Mouse (Mus musculus): ENCODE results near the gene Il17rc.

Il17rc gene

GRCm38 (mm10) chr6:113455007-113455406 is 16.2 kb upstream of the Il17rc start:
- no peak for DNase-seq (ENCODE audit: low spot score)

GRCm38 (mm10) chr6:113457952-113458534 is 13.2 kb upstream of the Il17rc start, which contains the start of gene Il17re:
Gene Il17re (plus strand): TSS chr6:113458484.
- DNase-seq (ENCODE audit: low spot score), result no peak

- DNase-seq (ENCODE audit: low spot score), result peak; percentile 85
Measured at GRCm38 (mm10) chr6:113458635-113459034, 12.6 kb upstream of the Il17rc start.

- no peak for DNase-seq (ENCODE audit: low spot score)
Measured at GRCm38 (mm10) chr6:113464040-113464439, 7.2 kb upstream of the Il17rc start.

GRCm38 (mm10) chr6:113465602-113466001 is 5.6 kb upstream of the Il17rc start:
- DNase-seq (ENCODE audit: low spot score), result no peak

- DNase-seq (ENCODE audit: low spot score), result no peak
Measured at GRCm38 (mm10) chr6:113468512-113468911, 2.7 kb upstream of the Il17rc start.

GRCm38 (mm10) chr6:113469021-113469420 is 2.2 kb upstream of the Il17rc start:
- peak; percentile 79 for DNase-seq (ENCODE audit: low spot score)

GRCm38 (mm10) chr6:113469432-113469831 is 1.8 kb upstream of the Il17rc start:
- peak; percentile 81 for DNase-seq (ENCODE audit: low spot score)

GRCm38 (mm10) chr6:113472061-113472460 is 834 bp downstream of the Il17rc start:
- DNase-seq (ENCODE audit: low spot score), result no peak

- DNase-seq (ENCODE audit: low spot score), result no peak
Measured at GRCm38 (mm10) chr6:113473246-113473645, 2.0 kb downstream of the Il17rc start.

- DNase-seq (ENCODE audit: low spot score), result no peak
Measured at GRCm38 (mm10) chr6:113473715-113474114, 2.5 kb downstream of the Il17rc start.

GRCm38 (mm10) chr6:113477353-113477752 is 6.1 kb downstream of the Il17rc start:
- DNase-seq (ENCODE audit: low spot score), result no peak

- DNase-seq (ENCODE audit: low spot score), result no peak
Measured at GRCm38 (mm10) chr6:113478906-113479305, 7.7 kb downstream of the Il17rc start.

GRCm38 (mm10) chr6:113480555-113481373 is 9.5 kb downstream of the Il17rc start:
- peak; percentile 50 for DNase-seq (ENCODE audit: low spot score)

GRCm38 (mm10) chr6:113482477-113483099 is 11.4 kb downstream of the Il17rc start:
- DNase-seq (ENCODE audit: low spot score), result no peak

- DNase-seq (ENCODE audit: low spot score), result peak; percentile 97
Measured at GRCm38 (mm10) chr6:113483100-113483615, 11.9 kb downstream of the Il17rc start, which contains the start of gene Creld1. Gene Creld1 (plus strand): TSS chr6:113483297.

GRCm38 (mm10) chr6:113483729-113484128 is 12.5 kb downstream of the Il17rc start:
- no peak for DNase-seq (ENCODE audit: low spot score)

GRCm38 (mm10) chr6:113487125-113487576 is 15.9 kb downstream of the Il17rc start:
- DNase-seq (ENCODE audit: low spot score), result peak; percentile 69

- no peak for DNase-seq (ENCODE audit: low spot score)
Measured at GRCm38 (mm10) chr6:113489410-113489809, 18.2 kb downstream of the Il17rc start.

- no peak for DNase-seq (ENCODE audit: low spot score)
Measured at GRCm38 (mm10) chr6:113492101-113492864, 21.1 kb downstream of the Il17rc start.

GRCm38 (mm10) chr6:113494258-113494788 is 23.1 kb downstream of the Il17rc start:
- DNase-seq (ENCODE audit: low spot score), result peak; percentile 82
